Mouse (Mus musculus) thymus, adult 2 months (tissue): ENCODE results near the gene Spcs1. TPM values are rescaled to one million over a fixed set of nuclear protein-coding genes. Genes with fewer than 3 reads are reported as not detected.

Experiments used
- DNase-seq: peaks from one replicate; pipeline ENCODE4 v3.0.0; 2021
- H3K27ac ChIP-seq: fragments of 200-500 bp; 2 replicates; pipeline ENCODE4 v1.5.1; 2012; ENCODE audit warnings: low read length, control low read depth; ENCODE audit not compliant: control insufficient read depth, insufficient read depth
- H3K27me3 ChIP-seq: fragments of 200-500 bp; 2 replicates; pipeline ENCODE4 v1.6.1; 2012; ENCODE audit warnings: mild to moderate bottlenecking, low read length, moderate library complexity, mixed read lengths; ENCODE audit not compliant: control insufficient read depth, insufficient read depth
- H3K36me3 ChIP-seq: fragments of 200-500 bp; 2 replicates; pipeline ENCODE4 v1.6.1; 2012; ENCODE audit warnings: mild to moderate bottlenecking, low read length, moderate library complexity; ENCODE audit not compliant: control insufficient read depth, insufficient read depth
- H3K4me1 ChIP-seq: fragments of 200-500 bp; replicated peaks from 2 replicates; pipeline ENCODE4 v1.6.1; 2012; ENCODE audit warnings: low read length; ENCODE audit not compliant: control insufficient read depth, insufficient read depth
- H3K4me3 ChIP-seq: fragments of 200-500 bp; 2 replicates; pipeline ENCODE4 v1.5.1; 2012; ENCODE audit warnings: mild to moderate bottlenecking, low read length, control low read depth, moderate library complexity; ENCODE audit not compliant: control insufficient read depth, insufficient read depth
- CTCF ChIP-seq: fragments of 200-500 bp; IDR thresholded peaks from 2 replicates; pipeline ENCODE4 v1.5.1; 2012; ENCODE audit warnings: mild to moderate bottlenecking, control low read depth, low read length, moderate library complexity, borderline replicate concordance; ENCODE audit not compliant: control insufficient read depth, poor library complexity, insufficient read depth; ENCODE audit errors: extremely low read depth
- POLR2A ChIP-seq: fragments of 200-500 bp; IDR thresholded peaks from 2 replicates; pipeline ENCODE4 v1.6.1; 2012; ENCODE audit warnings: mild to moderate bottlenecking, low read length, control low read depth, moderate library complexity; ENCODE audit not compliant: control insufficient read depth, poor library complexity, insufficient read depth; ENCODE audit errors: extremely low read depth
- WGBS: fragments of 180-500 bp; shearing (Covaris S2); methylation state at CpG from one replicate; pipeline ENCODE4 v1.1.7; 2018; 5-methylcytosine and 5-hydroxymethylcytosine counted together
- polyA plus RNA-seq: library from polyadenylated mRNA; depleted of rRNA; stranded (reverse); fragments of >200 nt; gene quantifications from 2 replicates; pipeline ENCODE4 v1.2.3, GENCODE M21; 2012; rRNA removed

Gene Spcs1
- 133 and 183 TPM in 2 replicates for polyA plus RNA-seq

DNA sequence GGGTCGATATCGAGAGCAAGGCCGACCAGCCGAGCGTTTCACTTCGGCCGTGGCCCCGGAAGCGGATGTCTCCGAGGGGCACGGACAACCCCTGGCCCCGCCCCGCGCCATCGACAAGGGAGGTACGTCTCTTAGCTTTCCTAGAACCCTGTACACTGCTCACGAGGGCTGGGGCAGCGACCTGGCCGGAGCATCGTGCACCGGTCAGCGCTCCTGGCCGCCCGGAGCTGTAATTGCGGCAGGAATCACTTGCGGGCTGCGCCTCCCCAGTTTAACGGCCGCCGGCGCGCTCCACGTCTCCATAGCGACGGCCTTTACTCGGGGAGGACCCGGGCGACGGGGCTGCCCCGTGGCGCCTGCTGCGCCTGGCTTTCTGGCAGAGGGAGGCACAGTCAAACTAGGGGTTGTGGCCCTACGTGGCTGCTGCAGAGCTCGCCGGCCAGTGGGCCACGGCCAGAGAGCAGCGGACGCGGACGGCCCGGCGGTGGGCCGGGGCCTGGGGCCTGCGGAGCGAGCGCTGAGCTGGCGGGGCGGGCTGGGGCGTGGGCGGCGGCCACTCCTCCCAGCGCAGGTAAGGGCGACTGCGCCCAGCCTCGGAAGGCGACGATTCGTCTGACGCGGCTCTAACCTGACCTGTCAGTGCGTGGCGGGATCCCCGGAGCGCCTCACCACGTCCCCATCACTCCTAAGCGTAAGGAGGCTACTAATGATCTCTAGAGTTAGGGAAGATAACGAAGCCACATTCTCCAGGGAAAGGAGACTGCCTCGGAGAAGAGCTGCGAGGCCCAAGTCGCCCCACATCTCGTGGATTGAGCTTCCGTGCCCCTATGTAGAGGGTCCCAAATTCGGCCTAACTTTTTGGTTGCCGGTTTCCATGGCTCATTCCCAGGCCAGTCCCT, at the start of gene Spcs1, which contains the start of gene Glt8d1:
Gene Spcs1, minus strand, starts transcription at position 366 of the 899 bp plus-strand sequence.
Gene Glt8d1, plus strand, starts transcription at position 94 of the 899 bp plus-strand sequence.
- DNase-seq: peak; percentile 89
- 0 out of 2 replicates have a peak, but pooled peaks cover 3% of the 10 kb centered on the region for H3K4me1 ChIP-seq

DNA sequence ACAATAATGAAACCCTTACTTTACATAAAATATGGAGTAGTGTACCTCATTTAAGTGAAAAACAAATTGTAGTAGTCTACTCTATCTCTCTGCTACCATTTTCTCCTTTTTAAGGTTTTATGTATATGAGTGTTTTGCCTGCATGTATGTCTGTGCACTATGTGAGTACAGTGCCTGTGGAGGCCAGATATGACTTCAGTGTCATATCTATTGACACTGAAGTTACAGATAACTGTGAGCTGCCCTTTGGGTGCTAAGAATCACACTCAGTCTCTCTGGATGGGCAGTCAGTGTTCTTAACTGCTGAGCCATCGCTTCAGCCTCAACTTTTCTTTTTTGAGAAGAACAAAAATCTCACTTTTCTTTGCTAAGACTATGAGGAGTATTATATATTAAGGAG, 44.3 kb upstream of the Spcs1 start:
- no peaks in the 10 kb centered on the region for H3K4me1 ChIP-seq
- H3K36me3 ChIP-seq: peaks cover 76% of the 10 kb centered on the region
- no peak for TF ChIP-seq CTCF
- H3K27me3 ChIP-seq: no peaks in the 10 kb centered on the region
- WGBS: 100% methylated on average over 1 of the region's 1 CpGs
- DNase-seq: no peak
- no peak overlapping the region for H3K27ac ChIP-seq
- H3K4me3 ChIP-seq: no peak overlapping the region

More for the DNA sequence above, at the start of gene Spcs1, which contains the start of gene Glt8d1:
- Histone ChIP-seq H3K27ac (peak within 1 kb of the TSS; percentile 1; the same call in 1 of the 2 replicates), H3K27me3 (no peaks in the 10 kb centered on the region), H3K36me3 (no peaks in the 10 kb centered on the region), H3K4me3 (peak within 1 kb of the TSS; percentile 90)
- peak; percentile 67 for TF ChIP-seq POLR2A
- TF ChIP-seq CTCF: no peak
- under 1% methylated on average over 84 of the region's 84 CpGs for WGBS

DNA sequence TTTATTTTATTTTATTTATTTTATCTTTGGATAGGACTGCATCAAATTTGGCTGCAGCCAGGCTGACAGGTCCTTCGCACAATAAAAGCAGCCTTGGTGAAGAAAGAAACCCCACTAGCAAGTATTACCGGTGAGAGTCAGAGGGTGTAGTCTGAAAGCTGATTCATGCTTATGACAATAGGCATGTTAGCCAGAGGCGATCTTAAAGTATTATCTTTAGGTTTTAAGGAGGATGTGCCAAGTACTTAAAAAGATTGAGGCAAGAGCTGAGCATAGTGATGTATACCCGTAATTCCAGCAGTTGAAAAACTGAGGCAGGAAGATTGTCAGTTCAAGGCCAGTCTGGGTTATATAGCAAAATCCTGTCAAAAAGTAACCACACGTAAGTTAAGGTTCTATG, 43.8 kb upstream of the Spcs1 start:
- H3K4me3 ChIP-seq: no peak overlapping the region
- peaks cover 75% of the 10 kb centered on the region for H3K36me3 ChIP-seq
- H3K27ac ChIP-seq: no peak overlapping the region
- no peak for DNase-seq
- TF ChIP-seq POLR2A (no peak), CTCF (no peak)
- no peaks in the 10 kb centered on the region for H3K4me1 ChIP-seq
- WGBS: 96% methylated on average over 5 of the region's 5 CpGs
- H3K27me3 ChIP-seq: no peaks in the 10 kb centered on the region

DNA sequence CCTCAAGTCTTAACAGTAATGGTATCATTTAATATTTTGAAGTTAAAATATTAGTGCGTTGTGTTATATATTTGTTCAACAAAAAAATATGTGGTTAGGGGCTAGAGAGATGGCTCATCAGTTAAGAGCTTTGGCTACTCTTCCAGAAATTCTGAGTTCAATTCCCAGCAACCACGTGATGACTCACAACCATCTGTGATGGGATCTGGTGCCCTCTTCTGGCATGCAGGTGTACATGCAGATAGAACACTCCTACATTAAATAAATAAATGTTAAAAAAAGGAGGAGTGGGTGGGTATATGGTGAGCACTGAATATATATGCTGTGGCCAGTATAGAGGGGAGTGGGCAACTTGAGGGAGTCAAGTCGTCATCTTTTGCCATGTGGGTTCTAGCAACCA, 24.3 kb upstream of the Spcs1 start:
- H3K4me1 ChIP-seq: no peaks in the 10 kb centered on the region
- H3K36me3 ChIP-seq: peaks cover 57% of the 10 kb centered on the region
- TF ChIP-seq POLR2A: no peak
- TF ChIP-seq CTCF: no peak
- no peak overlapping the region for H3K4me3 ChIP-seq
- no peak overlapping the region for H3K27ac ChIP-seq
- peak; percentile 22 for DNase-seq
- no peaks in the 10 kb centered on the region for H3K27me3 ChIP-seq
- 86% methylated on average over 3 of the region's 3 CpGs for WGBS

DNA sequence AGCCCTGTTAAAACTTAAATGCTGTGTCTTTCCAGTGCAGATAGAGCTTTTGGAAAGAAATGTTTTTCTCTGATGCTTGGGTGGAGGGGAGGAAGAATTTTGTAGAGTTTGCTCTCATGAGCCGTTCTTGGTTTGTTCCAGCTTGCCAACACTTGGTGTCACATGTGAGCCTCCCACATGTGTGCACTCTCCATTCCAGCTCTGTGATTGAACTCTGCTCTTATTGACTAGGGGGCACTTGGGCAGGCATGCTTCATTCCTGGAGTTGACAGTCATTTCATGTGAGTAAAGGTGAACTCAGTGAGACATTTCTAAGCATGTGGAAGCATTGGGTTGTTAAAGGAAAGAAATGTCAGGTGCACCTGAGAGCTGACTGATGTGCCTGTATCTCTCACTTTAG, 21.1 kb upstream of the Spcs1 start:
- TF ChIP-seq POLR2A (no peak), CTCF (no peak)
- no peaks in the 10 kb centered on the region for H3K27me3 ChIP-seq
- H3K36me3 ChIP-seq: peaks cover 35% of the 10 kb centered on the region
- no peak overlapping the region for H3K4me3 ChIP-seq
- WGBS: 63% methylated on average over 1 of the region's 1 CpGs
- H3K4me1 ChIP-seq: peaks cover 8% of the 10 kb centered on the region
- no peak for DNase-seq
- no peak overlapping the region for H3K27ac ChIP-seq

DNA sequence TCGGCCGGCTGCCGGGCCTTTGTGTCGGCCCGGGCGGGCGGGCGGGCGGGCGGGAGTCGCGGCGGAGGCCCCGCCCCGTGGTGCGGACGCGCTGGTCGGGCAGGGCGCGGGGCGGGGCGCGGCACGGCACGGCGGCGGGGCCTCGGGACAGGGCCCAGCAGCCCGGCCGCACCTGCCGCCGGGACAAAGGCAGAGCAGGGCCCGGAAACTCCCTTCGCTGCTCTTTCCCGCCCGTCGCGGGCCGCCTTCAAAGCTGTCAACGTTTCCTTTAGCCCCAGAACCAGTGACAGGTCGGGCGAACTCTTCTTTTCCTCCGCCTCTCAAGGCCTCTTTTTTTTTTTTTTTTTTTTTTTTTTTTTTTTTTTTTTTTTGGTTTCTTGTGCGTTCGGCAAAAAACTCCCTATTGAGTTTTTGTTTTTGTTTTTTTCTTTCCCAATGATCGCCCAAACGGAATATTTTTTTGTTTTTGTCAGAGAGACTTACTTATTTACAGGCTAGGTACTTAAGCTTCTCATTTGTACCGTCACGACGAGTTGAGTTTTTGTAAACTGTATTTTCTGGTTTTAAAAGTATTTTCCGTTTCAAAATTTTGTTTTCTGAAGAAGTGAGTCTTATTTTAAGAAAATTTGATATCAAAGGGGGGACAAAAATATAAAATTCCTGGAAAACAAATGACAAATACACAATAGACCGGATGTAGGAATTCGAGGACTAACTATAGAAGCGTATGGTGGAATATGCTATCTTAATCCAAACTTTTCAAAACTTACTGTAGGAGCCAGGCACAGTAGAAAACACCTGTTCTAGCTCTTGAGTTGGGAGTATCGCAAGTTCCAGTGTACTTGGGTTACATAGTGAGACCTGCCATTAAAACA, 18.1 kb upstream of the Spcs1 start:
- H3K4me1 ChIP-seq: peaks cover 8% of the 10 kb centered on the region
- peak overlapping the region; percentile 70 for H3K27ac ChIP-seq
- H3K27me3 ChIP-seq: no peaks in the 10 kb centered on the region

More for the DNA sequence above, 18.1 kb upstream of the Spcs1 start:
- WGBS: 2% methylated on average over 48 of the region's 56 CpGs
- DNase-seq: peak; percentile 80
- Histone ChIP-seq H3K4me3 (peak overlapping the region; percentile 47), H3K36me3 (peaks cover 22% of the 10 kb centered on the region)
- TF ChIP-seq CTCF (no peak), POLR2A (no peak)
